Mouse (Mus musculus): Measurements from ENCODE around the gene Edc4. TPM values are rescaled to one million over a fixed set of nuclear protein-coding genes. Genes with fewer than 3 reads are reported as not detected.
"Not testable (repeated sequence)": the region's sequence is repeated elsewhere in the genome, so short reads cannot be mapped to it uniquely, and the experiment has no call there.

Gene Edc4
- total RNA-seq (2012; rRNA removed) = 93.9 and 117 TPM in 2 replicates

GRCm38 (mm10) chr8:105880754-105881520 is at the start of gene Edc4:
Gene Edc4 (plus strand): TSS chr8:105880881.
- in situ Hi-C loops (cut with MboI; ENCODE audit: low sequenced_read_pairs in 2 of 2, unreplicated experiment in 2 of 2) = no loop called here
- H3K9ac ChIP-seq (ENCODE audit: insufficient read depth, low read depth, low read length, poor library complexity, severe bottlenecking) = peak within 1 kb of the TSS; percentile 88
- H3K36me3 ChIP-seq (ENCODE audit: control insufficient read depth, insufficient read depth, low read length, poor library complexity, severe bottlenecking) = peaks cover 27% of the 10 kb centered on the region
- no peaks in the 10 kb centered on the region for H3K9me3 ChIP-seq (ENCODE audit: control insufficient read depth, insufficient read depth, low read depth, low read length)
- H3K4me3 ChIP-seq (ENCODE audit: insufficient read depth in 1 of 2, low read depth in 1 of 2, low read length in 2 of 2, poor library complexity in 1 of 2, severe bottlenecking in 1 of 2) = peak within 1 kb of the TSS; percentile 80 to 86
- peak; percentile 81 for DNase-seq (ENCODE audit: low read depth, low spot score)
- TF ChIP-seq HCFC1 (IDR thresholded peaks at IDR 0.05; ENCODE audit: borderline replicate concordance, insufficient read depth, low read length) (peak; percentile 88), MAFK (IDR thresholded peaks at IDR 0.05; ENCODE audit: insufficient read depth, low read depth, low read length) (no peak), ZNF384 (IDR thresholded peaks at IDR 0.05; ENCODE audit: low read depth, low read length) (no peak)
- peaks cover 4 to 6% of the 10 kb centered on the region in 2 experiments; a peak in 2 of 4 replicates for H3K4me1 ChIP-seq (ENCODE audit: control insufficient read depth in 2 of 2, insufficient read depth in 2 of 2, low read length in 2 of 2, poor library complexity in 1 of 2)
- no peak within 1 kb of the TSS for H3K27ac ChIP-seq (ENCODE audit: insufficient read depth, low read depth, low read length, poor library complexity, severe bottlenecking)

GRCm38 (mm10) chr8:105833740-105834139 is 46.9 kb upstream of the Edc4 start:
- H3K36me3 ChIP-seq (ENCODE audit: control insufficient read depth, insufficient read depth, low read length, poor library complexity, severe bottlenecking); DNase-seq (ENCODE audit: low read depth, low spot score); H3K9ac ChIP-seq (ENCODE audit: insufficient read depth, low read depth, low read length, poor library complexity, severe bottlenecking); H3K4me1 ChIP-seq (ENCODE audit: control insufficient read depth in 2 of 2, insufficient read depth in 2 of 2, low read length in 2 of 2, poor library complexity in 1 of 2); H3K4me3 ChIP-seq (ENCODE audit: insufficient read depth in 1 of 2, low read depth in 1 of 2, low read length in 2 of 2, poor library complexity in 1 of 2, severe bottlenecking in 1 of 2); in situ Hi-C loops (cut with MboI; ENCODE audit: low sequenced_read_pairs in 2 of 2, unreplicated experiment in 2 of 2); H3K27ac ChIP-seq (ENCODE audit: insufficient read depth, low read depth, low read length, poor library complexity, severe bottlenecking); H3K9me3 ChIP-seq (ENCODE audit: control insufficient read depth, insufficient read depth, low read depth, low read length): not testable (repeated sequence)

GRCm38 (mm10) chr8:105835318-105835717 is 45.4 kb upstream of the Edc4 start:
- no peak overlapping the region for H3K27ac ChIP-seq (ENCODE audit: insufficient read depth, low read depth, low read length, poor library complexity, severe bottlenecking)
- in situ Hi-C loops (cut with MboI; ENCODE audit: low sequenced_read_pairs in 2 of 2, unreplicated experiment in 2 of 2) = no loop called here
- no peak overlapping the region for H3K4me3 ChIP-seq (ENCODE audit: insufficient read depth in 1 of 2, low read depth in 1 of 2, low read length in 2 of 2, poor library complexity in 1 of 2, severe bottlenecking in 1 of 2)
- no peaks in the 10 kb centered on the region for H3K4me1 ChIP-seq (ENCODE audit: control insufficient read depth in 2 of 2, insufficient read depth in 2 of 2, low read length in 2 of 2, poor library complexity in 1 of 2)
- peak; percentile 75 for DNase-seq (ENCODE audit: low read depth, low spot score)
- no peak overlapping the region for H3K9ac ChIP-seq (ENCODE audit: insufficient read depth, low read depth, low read length, poor library complexity, severe bottlenecking)
- H3K9me3 ChIP-seq (ENCODE audit: control insufficient read depth, insufficient read depth, low read depth, low read length) = no peaks in the 10 kb centered on the region
- TF ChIP-seq MAFK (IDR thresholded peaks at IDR 0.05; ENCODE audit: insufficient read depth, low read depth, low read length) (no peak), ZC3H11A (IDR thresholded peaks at IDR 0.05; ENCODE audit: borderline replicate concordance, low read depth, low read length) (no peak), CHD2 (IDR thresholded peaks at IDR 0.05; ENCODE audit: low read depth, low read length) (no peak), ZNF384 (IDR thresholded peaks at IDR 0.05; ENCODE audit: low read depth, low read length) (no peak), HCFC1 (IDR thresholded peaks at IDR 0.05; ENCODE audit: borderline replicate concordance, insufficient read depth, low read length) (no peak)
- no peaks in the 10 kb centered on the region for H3K36me3 ChIP-seq (ENCODE audit: control insufficient read depth, insufficient read depth, low read length, poor library complexity, severe bottlenecking)

GRCm38 (mm10) chr8:105836991-105837390 is 43.7 kb upstream of the Edc4 start:
- TF ChIP-seq ZC3H11A (IDR thresholded peaks at IDR 0.05; ENCODE audit: borderline replicate concordance, low read depth, low read length) (no peak), CHD2 (IDR thresholded peaks at IDR 0.05; ENCODE audit: low read depth, low read length) (no peak), MAFK (IDR thresholded peaks at IDR 0.05; ENCODE audit: insufficient read depth, low read depth, low read length) (no peak), ZNF384 (IDR thresholded peaks at IDR 0.05; ENCODE audit: low read depth, low read length) (no peak), HCFC1 (IDR thresholded peaks at IDR 0.05; ENCODE audit: borderline replicate concordance, insufficient read depth, low read length) (no peak)
- DNase-seq (ENCODE audit: low read depth, low spot score) = no peak

GRCm38 (mm10) chr8:105839209-105839608 is 41.5 kb upstream of the Edc4 start:
- Histone ChIP-seq H3K36me3 (ENCODE audit: control insufficient read depth, insufficient read depth, low read length, poor library complexity, severe bottlenecking) (peaks cover 6% of the 10 kb centered on the region), H3K4me3 (ENCODE audit: insufficient read depth in 1 of 2, low read depth in 1 of 2, low read length in 2 of 2, poor library complexity in 1 of 2, severe bottlenecking in 1 of 2) (no peak overlapping the region), H3K9ac (ENCODE audit: insufficient read depth, low read depth, low read length, poor library complexity, severe bottlenecking) (no peak overlapping the region), H3K9me3 (ENCODE audit: control insufficient read depth, insufficient read depth, low read depth, low read length) (no peaks in the 10 kb centered on the region), H3K4me1 (ENCODE audit: control insufficient read depth in 2 of 2, insufficient read depth in 2 of 2, low read length in 2 of 2, poor library complexity in 1 of 2) (no peaks in the 10 kb centered on the region), H3K27ac (ENCODE audit: insufficient read depth, low read depth, low read length, poor library complexity, severe bottlenecking) (no peak overlapping the region)
- in situ Hi-C loops (cut with MboI; ENCODE audit: low sequenced_read_pairs in 2 of 2, unreplicated experiment in 2 of 2) = no loop called here
- TF ChIP-seq ZC3H11A (IDR thresholded peaks at IDR 0.05; ENCODE audit: borderline replicate concordance, low read depth, low read length) (no peak), CHD2 (IDR thresholded peaks at IDR 0.05; ENCODE audit: low read depth, low read length) (no peak), ZNF384 (IDR thresholded peaks at IDR 0.05; ENCODE audit: low read depth, low read length) (no peak)
- DNase-seq (ENCODE audit: low read depth, low spot score) = no peak

More at GRCm38 (mm10) chr8:105836991-105837390, 43.7 kb upstream of the Edc4 start:
- Histone ChIP-seq H3K9ac (ENCODE audit: insufficient read depth, low read depth, low read length, poor library complexity, severe bottlenecking) (no peak overlapping the region), H3K4me1 (ENCODE audit: control insufficient read depth in 2 of 2, insufficient read depth in 2 of 2, low read length in 2 of 2, poor library complexity in 1 of 2) (no peaks in the 10 kb centered on the region), H3K27ac (ENCODE audit: insufficient read depth, low read depth, low read length, poor library complexity, severe bottlenecking) (no peak overlapping the region), H3K9me3 (ENCODE audit: control insufficient read depth, insufficient read depth, low read depth, low read length) (no peaks in the 10 kb centered on the region), H3K36me3 (ENCODE audit: control insufficient read depth, insufficient read depth, low read length, poor library complexity, severe bottlenecking) (no peaks in the 10 kb centered on the region), H3K4me3 (ENCODE audit: insufficient read depth in 1 of 2, low read depth in 1 of 2, low read length in 2 of 2, poor library complexity in 1 of 2, severe bottlenecking in 1 of 2) (no peak overlapping the region)
- in situ Hi-C loops (cut with MboI; ENCODE audit: low sequenced_read_pairs in 2 of 2, unreplicated experiment in 2 of 2) = no loop called here

All from ES-E14 (cell line).